Mouse (Mus musculus) liver, embryonic 16.5 days (tissue): Measurements from ENCODE around the gene Luc7l2. TPM values are rescaled to one million over a fixed set of nuclear protein-coding genes. Genes with fewer than 3 reads are reported as not detected.

Source experiments
- ATAC-seq: fragments of 200-750 bp; cut with Nextera tagmentation; 2 replicates; pipeline ENCODE4 v1.8.0; 2017; ENCODE audit warnings: low read depth, mild to moderate bottlenecking, moderate number of reproducible peaks, moderate library complexity
- H3K27ac ChIP-seq: fragments of 300-500 bp; sonication (generic); 2 replicates; pipeline ENCODE4 v1.5.1; 2014; ENCODE audit warnings: mild to moderate bottlenecking, low read length
- H3K27me3 ChIP-seq: fragments of 300-500 bp; sonication (generic); 2 replicates; pipeline ENCODE4 v1.6.1; 2014; ENCODE audit warnings: low read depth, low read length, mixed read lengths; ENCODE audit not compliant: control insufficient read depth, insufficient read depth
- H3K36me3 ChIP-seq: fragments of 300-500 bp; sonication (generic); 2 replicates; pipeline ENCODE4 v1.6.1; 2014; ENCODE audit warnings: mild to moderate bottlenecking; ENCODE audit not compliant: control insufficient read depth, insufficient read depth
- H3K4me1 ChIP-seq: fragments of 300-500 bp; sonication (generic); 2 replicates; pipeline ENCODE4 v1.6.1; 2014; ENCODE audit warnings: low read depth, low read length, mixed read lengths; ENCODE audit not compliant: control insufficient read depth
- H3K4me2 ChIP-seq: fragments of 300-500 bp; sonication (generic); 2 replicates; pipeline ENCODE4 v1.6.1; 2014; ENCODE audit warnings: low read depth, low read length, mixed read lengths
- H3K4me3 ChIP-seq: fragments of 300-500 bp; sonication (generic); 2 replicates; pipeline ENCODE4 v1.5.1; 2014; ENCODE audit warnings: low read depth, mild to moderate bottlenecking, low read length
- H3K9ac ChIP-seq: fragments of 300-500 bp; sonication (generic); 2 replicates; pipeline ENCODE4 v1.6.1; 2014; ENCODE audit warnings: low read depth, low read length
- H3K9me3 ChIP-seq: fragments of 300-500 bp; sonication (generic); replicated peaks from 2 replicates; pipeline ENCODE4 v1.6.1; 2016; ENCODE audit warnings: low read length; ENCODE audit not compliant: control insufficient read depth
- WGBS: fragments of 180-500 bp; shearing (Covaris S2); extraction: QIAGEN DNeasy Blood & Tissue Kit; methylation state at CpG from one replicate; pipeline ENCODE4 v1.1.7; 2014; ENCODE audit not compliant: insufficient replicate concordance; 5-methylcytosine and 5-hydroxymethylcytosine counted together
- polyA plus RNA-seq: library from polyadenylated mRNA; unstranded; fragments of >200 nt; fragmentation: Nextera tagmentation; extraction: Ambion mirVana; gene quantifications from 2 replicates; pipeline ENCODE4 v1.2.1, GENCODE M21; 2015

Gene Luc7l2
- polyA plus RNA-seq, 1 experiment from 2014 or later, result 16.6 TPM

- no peak overlapping the region for H3K9ac ChIP-seq
- no peak for ATAC-seq
- H3K4me3 ChIP-seq, result no peak overlapping the region
- H3K4me1 ChIP-seq, result peaks cover 7% of the 10 kb centered on the region
- no peak overlapping the region for H3K4me2 ChIP-seq
- H3K36me3 ChIP-seq, result peaks cover 3% of the 10 kb centered on the region; the same call in 1 of the 2 replicates
- WGBS, result 64% methylated on average over 1 of the region's 1 CpGs
- H3K9me3 ChIP-seq, result no peaks in the 10 kb centered on the region
- H3K27me3 ChIP-seq, result no peaks in the 10 kb centered on the region
- H3K27ac ChIP-seq, result no peak overlapping the region
These were observed 73.3 kb downstream of the Luc7l2 start for GRCm38 (mm10) chr6:38624439-38624838.

- Histone ChIP-seq H3K27ac (no peak overlapping the region), H3K9ac (no peak overlapping the region), H3K9me3 (no peaks in the 10 kb centered on the region), H3K36me3 (peaks cover 3% of the 10 kb centered on the region; the same call in 1 of the 2 replicates), H3K4me3 (no peak overlapping the region), H3K4me2 (no peak overlapping the region), H3K4me1 (peaks cover 7% of the 10 kb centered on the region), H3K27me3 (no peaks in the 10 kb centered on the region)
- 91% methylated on average over 5 of the region's 5 CpGs for WGBS
- ATAC-seq, result no peak
These were observed 75.0 kb downstream of the Luc7l2 start for GRCm38 (mm10) chr6:38626086-38626485.

GRCm38 (mm10) chr6:38627081-38627480 lies 75.9 kb downstream of the Luc7l2 start:
- Histone ChIP-seq H3K4me2 (no peak overlapping the region), H3K9ac (no peak overlapping the region)
- 93% methylated on average over 4 of the region's 4 CpGs for WGBS

GRCm38 (mm10) chr6:38627486-38627885 lies 76.4 kb downstream of the Luc7l2 start:
- Histone ChIP-seq H3K4me2 (no peak overlapping the region), H3K4me1 (peaks cover 7% of the 10 kb centered on the region), H3K4me3 (no peak overlapping the region), H3K9me3 (no peaks in the 10 kb centered on the region), H3K27ac (no peak overlapping the region), H3K27me3 (no peaks in the 10 kb centered on the region), H3K9ac (no peak overlapping the region), H3K36me3 (peaks cover 3% of the 10 kb centered on the region; the same call in 1 of the 2 replicates)
- no peak for ATAC-seq
- 74% methylated on average over 4 of the region's 4 CpGs for WGBS

More at GRCm38 (mm10) chr6:38627081-38627480, 75.9 kb downstream of the Luc7l2 start:
- no peak overlapping the region for H3K4me3 ChIP-seq
- H3K4me1 ChIP-seq, result peaks cover 7% of the 10 kb centered on the region
- no peak for ATAC-seq
- H3K27me3 ChIP-seq, result no peaks in the 10 kb centered on the region
- H3K9me3 ChIP-seq, result no peaks in the 10 kb centered on the region
- H3K27ac ChIP-seq, result no peak overlapping the region
- H3K36me3 ChIP-seq, result peaks cover 3% of the 10 kb centered on the region; the same call in 1 of the 2 replicates

- Histone ChIP-seq H3K27ac (no peak overlapping the region), H3K4me2 (no peak overlapping the region), H3K36me3 (no peaks in the 10 kb centered on the region; the same call in 1 of the 2 replicates), H3K9me3 (no peaks in the 10 kb centered on the region), H3K4me1 (no peaks in the 10 kb centered on the region), H3K9ac (no peak overlapping the region), H3K4me3 (no peak overlapping the region), H3K27me3 (peaks cover 7% of the 10 kb centered on the region)
- 77% methylated on average over 1 of the region's 1 CpGs for WGBS
- ATAC-seq, result no peak
These were observed 78.4 kb downstream of the Luc7l2 start for GRCm38 (mm10) chr6:38629556-38629955.

- Histone ChIP-seq H3K27ac (no peak overlapping the region), H3K4me2 (no peak overlapping the region), H3K36me3 (no peaks in the 10 kb centered on the region), H3K9me3 (no peaks in the 10 kb centered on the region), H3K4me1 (peaks cover 18% of the 10 kb centered on the region), H3K27me3 (peaks cover 40% of the 10 kb centered on the region), H3K9ac (no peak overlapping the region), H3K4me3 (no peak overlapping the region)
- no peak for ATAC-seq
- WGBS, result 68% methylated on average over 2 of the region's 2 CpGs
These were observed 81.7 kb downstream of the Luc7l2 start for GRCm38 (mm10) chr6:38632826-38633225.

- H3K27me3 ChIP-seq, result peaks cover 54% of the 10 kb centered on the region
- peaks cover 18% of the 10 kb centered on the region for H3K4me1 ChIP-seq
- H3K27ac ChIP-seq, result no peak overlapping the region
- H3K9ac ChIP-seq, result no peak overlapping the region
- 67% methylated on average over 8 of the region's 8 CpGs for WGBS
- no peaks in the 10 kb centered on the region for H3K9me3 ChIP-seq
- no peaks in the 10 kb centered on the region for H3K36me3 ChIP-seq
- no peak overlapping the region for H3K4me2 ChIP-seq
- no peak for ATAC-seq
- H3K4me3 ChIP-seq, result no peak overlapping the region
These were observed 83.3 kb downstream of the Luc7l2 start for GRCm38 (mm10) chr6:38634461-38634860.

GRCm38 (mm10) chr6:38635941-38636851 lies 85.1 kb downstream of the Luc7l2 start:
- H3K4me1 ChIP-seq, result peaks cover 18% of the 10 kb centered on the region
- H3K27me3 ChIP-seq, result peaks cover 71% of the 10 kb centered on the region
- H3K4me2 ChIP-seq, result peak overlapping the region; percentile 82
- H3K27ac ChIP-seq, result no peak overlapping the region
- peak overlapping the region; percentile 19; the same call in 1 of the 2 replicates for H3K9ac ChIP-seq
- H3K9me3 ChIP-seq, result no peaks in the 10 kb centered on the region
- H3K4me3 ChIP-seq, result peak overlapping the region; percentile 55
- ATAC-seq, result peak; percentile 61
- 2% methylated on average over 72 of the region's 72 CpGs for WGBS
- no peaks in the 10 kb centered on the region for H3K36me3 ChIP-seq
